Mouse (Mus musculus): ENCODE results near the gene Siah2.

Siah2 gene

DNA sequence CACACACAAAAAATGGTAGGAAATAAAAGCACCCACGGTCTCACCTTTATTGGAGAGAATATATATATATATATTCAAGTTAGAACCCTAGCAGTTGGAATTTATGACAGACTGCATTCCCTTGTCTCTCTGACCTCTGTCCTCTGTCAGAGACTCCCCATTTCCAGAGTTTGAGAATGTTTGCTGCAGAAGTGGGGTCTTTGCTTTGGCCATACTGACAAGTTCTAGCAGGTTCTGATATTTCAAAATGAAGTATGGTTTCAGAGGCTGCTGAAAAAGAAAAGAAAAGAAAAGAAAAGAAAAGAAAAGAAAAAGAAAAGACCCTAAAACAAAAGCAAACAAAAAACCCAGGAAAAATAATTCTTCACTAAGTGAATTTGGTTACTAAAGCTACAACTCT lies 2.8 kb upstream of the Siah2 start:
- CTCF ChIA-PET = no interaction called here

DNA sequence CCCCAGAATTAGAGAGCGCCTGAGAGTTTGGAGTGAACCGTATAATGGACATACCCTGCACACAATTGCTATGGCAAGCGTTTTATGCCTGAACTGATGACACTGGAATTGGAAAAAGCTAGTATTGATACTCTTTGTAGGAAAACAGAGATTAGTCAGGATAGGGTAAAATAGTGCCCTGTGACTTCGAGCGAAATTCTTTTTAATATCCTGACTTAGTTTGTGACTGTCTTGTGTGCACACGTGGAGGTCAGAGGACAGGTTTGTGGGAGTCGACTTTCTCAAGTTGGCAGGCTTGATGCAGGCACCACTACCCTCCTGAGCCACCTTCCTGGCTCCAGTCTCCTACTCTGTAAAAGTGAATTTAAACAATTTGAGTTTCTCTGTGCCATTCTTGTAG lies 1.1 kb upstream of the Siah2 start:
- CTCF ChIA-PET = no interaction called here

DNA sequence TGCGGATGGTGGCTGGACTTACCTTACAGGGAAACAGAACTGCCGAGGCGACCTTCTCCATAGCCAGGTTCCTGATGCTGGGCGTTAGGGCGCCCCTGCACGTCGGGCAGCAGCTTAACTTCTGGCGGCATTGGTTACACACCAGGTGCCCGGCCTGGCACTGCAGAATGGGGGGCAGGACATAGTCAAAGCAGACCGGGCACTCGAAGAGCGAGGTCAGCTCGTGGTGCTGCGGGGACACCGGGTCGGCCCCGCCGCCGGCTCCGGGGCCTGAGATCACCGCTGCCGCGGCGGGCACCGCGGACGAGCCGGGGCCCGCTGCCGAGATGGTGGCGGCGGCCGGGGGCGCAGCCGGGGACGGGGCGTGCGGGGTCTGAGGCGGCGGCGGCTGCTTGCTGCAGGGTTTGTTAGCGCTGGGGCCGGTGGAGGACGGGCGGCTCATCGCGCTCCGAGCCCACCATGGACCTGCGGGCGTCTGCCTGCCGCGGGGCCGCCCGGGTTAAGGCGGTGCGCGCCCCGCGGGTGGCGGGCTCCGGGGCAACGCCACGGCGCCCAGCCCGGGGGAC lies 743 bp downstream of the Siah2 start:
- CTCF ChIA-PET = no interaction called here

DNA sequence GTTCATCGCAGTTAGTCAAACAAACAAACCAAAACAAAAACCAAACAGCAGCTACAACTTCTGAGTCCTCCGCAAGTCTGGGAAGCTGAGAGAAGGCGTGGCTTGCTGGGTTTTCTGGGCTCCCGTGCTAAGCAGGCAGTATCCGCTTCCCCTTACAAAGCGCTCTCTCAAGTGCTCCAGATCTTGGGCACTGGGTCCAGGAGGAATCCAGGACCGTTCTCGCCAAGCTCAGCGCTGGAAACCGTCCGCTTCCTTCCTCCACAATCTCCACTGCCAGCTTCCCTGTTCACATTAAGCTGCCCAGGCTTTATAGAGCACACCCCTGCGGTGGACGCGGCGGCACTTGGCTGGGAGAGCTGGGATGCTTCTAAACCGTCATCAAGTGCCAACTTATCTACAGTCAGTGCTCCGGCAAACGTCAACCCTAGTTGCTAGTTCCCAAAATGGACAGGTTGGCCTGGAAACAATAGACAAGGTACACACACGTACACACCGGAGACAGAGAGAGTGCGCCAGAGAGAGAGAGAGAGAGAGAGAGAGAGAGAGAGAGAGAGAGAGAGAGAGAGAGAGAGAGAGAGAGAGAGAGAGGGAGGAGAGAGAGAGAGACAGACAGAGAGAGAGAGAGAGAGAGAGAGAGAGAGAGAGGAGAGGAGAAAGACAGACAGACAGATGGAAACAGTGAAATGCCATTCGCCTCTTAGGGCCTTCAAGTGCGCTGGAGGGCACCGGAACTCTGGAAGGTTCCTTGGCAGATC lies 1.4 kb downstream of the Siah2 start:
- CTCF ChIA-PET = interaction anchor here (0.7 kb wide), 1 partner anchor 253 kb away, joined by 3 read pairs; no protein-coding TSS in a partner anchor

DNA sequence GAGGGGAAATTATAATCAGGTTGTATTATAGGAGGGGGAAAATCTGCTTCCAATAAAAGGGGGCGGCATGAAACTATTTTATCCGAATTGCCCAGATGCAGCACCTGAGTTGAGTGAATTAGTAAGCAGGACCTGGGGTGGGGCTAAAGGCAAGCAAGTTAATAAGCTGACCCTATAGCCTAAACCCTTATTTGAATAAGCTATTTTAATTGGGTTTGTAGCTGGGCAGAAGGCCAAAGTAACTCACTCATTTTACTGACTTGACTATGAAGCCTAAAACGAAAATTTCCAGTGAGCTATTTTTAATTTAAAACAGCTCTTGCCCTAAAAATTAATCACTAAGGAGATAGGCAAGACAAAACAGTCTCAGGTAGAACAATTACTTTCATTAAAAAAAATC lies 2.5 kb downstream of the Siah2 start:
- CTCF ChIA-PET = interaction anchor here (0.6 to 1.4 kb wide), 2 partner anchors 11 to 33 kb away, joined by 3 to 4 read pairs; no protein-coding TSS in a partner anchor

DNA sequence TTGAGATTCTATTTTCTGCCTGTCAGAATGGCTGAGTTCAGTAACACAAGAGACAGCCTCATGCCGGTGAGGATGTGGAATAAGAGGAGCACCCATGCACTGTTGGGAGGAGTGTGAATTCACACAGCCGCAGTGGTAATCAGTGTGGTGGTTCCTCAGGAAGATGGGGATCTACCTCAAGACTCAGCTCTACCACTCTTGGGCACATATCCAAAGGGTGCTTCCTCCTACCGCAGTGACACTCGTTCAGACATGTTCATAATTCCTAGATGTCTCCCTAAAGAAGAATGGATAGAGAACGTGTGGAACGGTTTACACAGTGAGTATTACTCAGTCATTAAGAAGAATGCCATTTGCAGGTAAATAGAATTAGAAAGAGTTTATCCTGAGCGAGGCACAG lies 3.1 kb downstream of the Siah2 start:
- CTCF ChIA-PET = interaction anchor here (1.4 kb wide), 1 partner anchor 33 kb away, joined by 3 read pairs; no protein-coding TSS in a partner anchor

DNA sequence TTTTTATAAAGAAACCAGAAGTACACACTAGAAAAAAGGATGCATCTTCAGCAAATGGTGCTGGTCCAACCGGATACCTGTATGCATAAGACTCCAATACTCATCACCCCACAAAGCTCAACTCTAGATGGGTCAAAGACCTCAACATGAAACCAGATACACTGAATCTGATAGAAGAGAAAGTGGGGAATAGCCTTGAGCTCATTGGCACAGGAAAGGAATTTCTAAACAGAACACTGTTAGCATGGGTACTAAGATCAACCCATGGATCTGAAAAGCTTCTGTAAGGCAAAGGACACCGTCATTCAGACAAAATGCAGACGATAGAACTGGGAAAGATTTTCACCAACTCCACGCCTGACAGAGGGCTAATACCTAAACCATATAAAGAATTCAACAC lies 3.6 kb downstream of the Siah2 start:
- CTCF ChIA-PET = no interaction called here

DNA sequence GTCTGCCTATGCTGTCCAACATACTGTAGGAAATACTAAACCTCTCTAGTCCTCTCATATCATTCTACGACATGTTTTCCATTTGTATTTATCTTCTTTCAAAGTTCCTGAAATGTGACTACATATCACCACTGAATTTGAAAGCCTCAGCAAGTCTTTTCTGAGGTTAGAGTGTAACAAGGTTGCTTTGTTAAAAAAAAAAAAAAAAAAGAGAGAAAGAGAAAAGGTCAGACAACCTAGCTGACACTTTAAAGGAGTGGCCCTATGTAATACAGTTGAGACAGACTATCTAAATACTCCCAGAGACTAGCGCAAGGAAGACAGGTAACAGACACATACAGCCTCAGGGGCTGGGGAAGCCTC lies 5.3 kb downstream of the Siah2 start:
- CTCF ChIA-PET = no interaction called here

DNA sequence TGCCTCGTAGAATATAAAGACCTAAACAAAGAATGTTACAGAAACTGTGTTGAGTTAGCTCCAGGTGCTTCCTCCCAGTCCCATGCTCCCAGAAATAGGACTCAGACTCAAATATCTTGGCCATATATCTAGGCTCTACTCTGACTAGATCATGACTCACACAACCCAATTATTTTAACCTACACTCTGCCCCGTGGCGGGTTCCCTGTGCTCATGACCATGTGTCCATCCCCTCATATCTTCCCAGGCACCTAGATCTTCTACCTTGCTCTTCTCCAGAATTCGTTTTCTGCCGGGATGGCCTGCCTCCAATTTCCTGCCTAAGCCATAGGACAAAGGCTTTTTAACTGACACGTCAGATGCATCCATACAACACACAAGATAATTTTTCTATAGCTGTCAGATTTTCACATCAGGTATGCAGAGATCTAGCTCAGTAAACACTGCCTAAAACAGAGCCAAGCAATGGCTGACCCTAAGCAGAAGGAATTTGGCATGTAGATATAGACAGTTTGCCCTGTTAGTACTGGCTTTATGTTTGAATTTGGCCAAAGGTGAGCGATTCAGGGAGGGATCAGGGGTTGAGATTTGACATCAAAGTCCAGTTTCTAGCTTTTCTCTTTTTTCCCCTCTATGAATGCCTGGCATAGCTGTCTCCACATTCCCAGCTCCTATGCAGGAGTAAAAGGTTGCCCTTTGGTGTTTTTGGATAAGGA lies 5.8 kb downstream of the Siah2 start:
- CTCF ChIA-PET = no interaction called here

DNA sequence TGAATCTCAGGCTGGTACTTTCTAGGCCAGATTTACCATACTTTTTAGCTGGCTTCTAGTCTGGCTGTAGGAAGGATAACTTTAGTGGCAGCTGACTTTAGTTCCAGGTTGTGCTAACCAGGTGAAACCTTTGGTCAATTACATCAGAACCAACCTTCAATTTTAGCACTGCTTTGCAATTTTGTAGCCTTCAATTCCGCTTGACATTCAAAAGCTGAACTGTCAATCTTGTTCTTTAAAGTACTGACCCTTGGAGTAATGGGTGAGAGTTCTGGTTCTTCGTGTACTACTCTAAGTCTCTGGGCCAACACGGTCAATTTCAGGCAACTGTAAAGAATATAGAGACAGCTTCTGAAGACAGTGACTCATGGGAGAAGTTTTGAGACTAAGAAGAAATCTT lies 6.8 kb downstream of the Siah2 start:
- CTCF ChIA-PET = no interaction called here

DNA sequence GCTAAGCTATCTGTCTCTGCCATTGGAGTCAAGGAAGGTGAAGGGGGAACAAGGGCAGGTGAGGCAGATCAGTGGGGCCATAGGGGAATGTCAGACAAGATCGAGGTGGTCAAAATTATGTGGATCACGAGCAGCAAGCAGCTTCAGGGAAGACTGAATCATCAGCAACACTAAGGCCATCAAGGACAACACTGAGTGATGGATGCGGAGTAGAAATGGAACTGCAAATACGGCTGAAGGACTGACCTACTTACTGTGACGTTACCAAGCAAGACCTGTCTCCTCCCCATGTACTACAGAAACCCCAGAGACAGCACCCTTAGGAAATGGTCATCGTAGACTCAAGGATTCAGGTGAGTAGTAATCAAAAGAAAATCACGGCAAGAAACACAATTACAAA lies 8.9 kb downstream of the Siah2 start:
- CTCF ChIA-PET = no interaction called here

DNA sequence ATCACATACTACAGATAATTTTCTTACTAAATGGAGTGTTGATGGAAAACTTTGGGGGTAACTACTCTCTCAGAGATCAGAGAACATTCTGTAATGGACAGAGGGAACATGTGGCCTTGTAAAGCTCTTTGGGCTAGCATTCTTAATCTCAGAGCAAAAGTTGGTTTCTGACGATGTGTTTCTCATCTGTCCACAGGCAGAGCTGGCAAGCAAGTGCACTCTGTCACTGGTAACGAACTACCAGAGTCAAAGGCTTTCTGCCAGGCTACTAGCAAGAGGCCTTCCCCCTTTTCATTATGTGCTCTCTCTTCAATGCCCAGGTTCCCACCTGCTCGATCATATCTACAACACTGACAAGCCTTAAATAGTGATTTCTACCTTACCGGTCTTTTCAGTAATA lies 9.9 kb downstream of the Siah2 start:
- CTCF ChIA-PET = no interaction called here

DNA sequence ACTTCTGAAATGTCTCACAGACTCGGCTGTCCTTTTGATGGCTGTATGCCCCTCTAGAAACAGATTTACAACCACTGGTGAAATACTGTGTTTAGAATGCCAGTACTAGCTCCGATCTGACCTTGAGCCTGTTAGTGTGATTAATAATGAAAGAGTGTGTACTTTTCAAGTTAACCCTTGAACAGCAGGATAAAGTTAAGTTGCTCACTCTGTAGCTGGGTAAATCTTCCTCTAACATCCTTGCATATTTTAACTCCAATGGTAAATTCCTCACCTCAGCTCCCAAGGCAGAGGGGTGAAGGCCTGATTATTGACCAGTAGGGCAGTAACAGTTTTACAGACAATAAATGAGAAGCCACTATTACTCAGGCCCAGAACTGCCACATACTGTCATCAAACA lies 10.4 kb downstream of the Siah2 start:
- CTCF ChIA-PET = no interaction called here

DNA sequence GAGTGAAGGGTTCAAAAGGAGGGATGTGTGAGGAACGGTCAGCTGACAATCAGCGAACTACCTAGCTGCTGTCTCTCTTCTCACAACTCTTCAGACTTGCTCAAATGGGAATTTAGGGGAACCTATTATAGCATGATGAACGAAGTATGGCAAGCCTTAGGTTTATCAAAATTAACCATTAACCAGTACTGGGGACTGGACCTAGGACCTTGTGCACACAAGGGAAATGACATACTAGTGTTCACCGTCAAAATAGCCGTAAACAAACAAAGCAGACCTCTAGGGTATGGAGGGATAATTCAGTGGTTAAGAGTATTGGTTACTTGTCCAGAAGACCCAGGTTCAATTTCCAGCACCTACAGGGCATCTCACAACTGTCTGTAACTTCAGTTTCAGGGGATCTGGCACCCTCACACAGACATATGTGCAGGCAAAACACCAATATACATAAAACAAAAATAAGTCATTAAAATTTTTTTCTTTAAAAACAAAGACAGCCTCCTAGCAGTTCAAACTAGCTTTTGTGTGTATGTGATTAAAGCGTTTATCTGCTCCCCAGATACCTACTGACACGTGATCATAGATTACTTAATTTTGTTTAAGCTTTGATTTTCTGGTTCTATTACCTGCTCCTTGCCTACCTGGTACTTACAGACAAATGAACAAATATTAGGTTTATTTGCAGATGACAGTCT lies 11.1 kb downstream of the Siah2 start:
- CTCF ChIA-PET = no interaction called here

DNA sequence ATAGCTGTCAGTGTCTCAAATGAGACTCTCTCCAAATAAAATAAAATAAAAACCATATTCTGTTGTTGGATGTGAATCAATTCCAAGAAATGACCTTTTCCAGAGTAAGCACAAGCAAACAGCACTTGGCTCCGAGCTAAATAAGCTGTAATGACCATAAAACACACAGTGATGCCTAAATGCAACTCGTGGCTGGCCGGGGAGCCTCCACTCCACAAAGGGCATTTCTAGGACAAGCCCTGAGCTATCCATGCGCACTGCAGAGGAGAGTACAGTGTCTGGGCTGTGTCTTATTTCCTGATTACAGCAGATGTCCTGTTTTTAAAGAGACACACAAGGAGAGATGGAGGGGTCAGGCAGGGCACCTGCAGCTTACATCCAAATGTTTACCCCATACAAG lies 12.2 kb downstream of the Siah2 start:
- CTCF ChIA-PET = interaction anchor here (1.5 kb wide), 1 partner anchor 10 kb away, joined by 4 read pairs; no protein-coding TSS in a partner anchor

DNA sequence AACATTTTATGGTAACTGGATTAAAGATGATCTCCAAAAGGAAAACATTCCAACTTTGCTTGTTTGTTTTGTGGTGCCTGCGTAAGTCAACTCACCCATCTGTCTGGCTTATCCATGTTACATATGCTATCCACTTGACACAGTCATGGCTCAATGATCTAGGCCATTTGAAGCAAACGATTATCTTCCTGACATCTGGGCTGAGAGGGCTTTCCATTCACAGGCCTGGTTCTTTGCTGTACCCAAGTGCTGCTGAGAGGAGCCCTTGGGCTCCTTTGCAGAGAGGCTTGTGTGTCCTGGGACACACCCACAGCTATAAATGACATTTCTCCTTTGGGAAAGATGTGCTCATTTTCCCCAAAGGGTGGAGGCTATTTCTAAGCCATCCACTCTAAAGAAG lies 13.3 kb downstream of the Siah2 start:
- CTCF ChIA-PET = interaction anchor here (1.5 kb wide), 1 partner anchor 11 kb away, joined by 4 read pairs; no protein-coding TSS in a partner anchor

DNA sequence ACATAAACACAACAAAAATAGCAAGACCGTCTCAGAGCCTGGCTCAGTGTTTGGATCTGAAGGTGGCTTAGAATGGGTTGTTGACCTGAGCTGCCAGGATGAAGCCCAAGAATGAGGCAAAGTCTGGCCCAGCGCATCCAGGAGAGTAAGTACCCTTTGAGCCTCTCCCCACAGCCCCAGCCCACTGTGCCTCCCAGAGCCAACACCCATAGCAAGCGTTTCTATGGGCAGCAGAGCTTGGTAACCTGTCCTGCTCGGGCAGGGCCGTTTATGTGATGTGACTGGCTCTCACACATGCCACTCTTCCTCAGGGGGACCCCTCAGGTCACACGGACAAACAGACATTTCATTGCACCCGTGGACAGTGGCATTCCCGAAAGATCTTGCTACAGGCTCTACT lies 13.8 kb downstream of the Siah2 start:
- CTCF ChIA-PET = interaction anchor here (1.5 kb wide), 1 partner anchor 11 kb away, joined by 4 read pairs; no protein-coding TSS in a partner anchor

DNA sequence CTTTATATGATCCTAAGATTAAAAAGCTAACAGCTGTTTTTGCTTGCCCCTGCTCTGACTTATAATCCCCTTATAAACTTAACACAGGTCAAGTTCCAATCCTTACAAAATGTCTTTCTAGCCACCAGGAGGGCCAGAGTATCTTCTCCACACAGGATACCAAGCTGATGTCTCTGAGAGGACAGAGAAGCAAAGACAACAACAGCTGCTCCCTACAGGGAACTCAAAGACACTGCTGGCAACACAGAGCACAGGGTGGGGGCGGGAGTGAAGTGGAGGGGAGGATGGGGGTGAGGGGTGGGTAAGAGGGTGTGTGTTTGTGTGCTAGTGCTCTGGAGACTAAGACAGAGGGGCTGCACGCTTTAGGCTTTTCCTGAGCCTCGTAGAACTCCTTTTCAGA lies 14.6 kb downstream of the Siah2 start:
- CTCF ChIA-PET = no interaction called here

DNA sequence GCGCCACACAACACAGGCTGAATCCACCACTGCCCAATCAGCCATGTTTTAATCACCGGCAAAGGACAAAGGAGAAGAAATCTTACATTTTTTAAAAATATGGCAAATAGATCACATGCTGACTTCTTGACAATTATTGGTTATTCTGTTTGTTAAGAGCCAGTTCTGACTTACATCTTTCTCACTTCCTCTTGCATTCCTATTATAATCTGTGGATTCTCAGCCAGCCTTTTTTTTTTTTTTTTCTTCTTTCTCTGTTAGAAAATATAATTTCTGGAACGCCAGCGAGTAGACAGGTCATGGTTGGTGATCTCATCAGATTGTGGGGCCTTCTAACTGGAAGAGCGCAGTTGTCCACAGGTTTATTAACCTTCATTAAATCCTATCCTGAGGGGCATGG lies 18.9 kb downstream of the Siah2 start:
- CTCF ChIA-PET = no interaction called here

DNA sequence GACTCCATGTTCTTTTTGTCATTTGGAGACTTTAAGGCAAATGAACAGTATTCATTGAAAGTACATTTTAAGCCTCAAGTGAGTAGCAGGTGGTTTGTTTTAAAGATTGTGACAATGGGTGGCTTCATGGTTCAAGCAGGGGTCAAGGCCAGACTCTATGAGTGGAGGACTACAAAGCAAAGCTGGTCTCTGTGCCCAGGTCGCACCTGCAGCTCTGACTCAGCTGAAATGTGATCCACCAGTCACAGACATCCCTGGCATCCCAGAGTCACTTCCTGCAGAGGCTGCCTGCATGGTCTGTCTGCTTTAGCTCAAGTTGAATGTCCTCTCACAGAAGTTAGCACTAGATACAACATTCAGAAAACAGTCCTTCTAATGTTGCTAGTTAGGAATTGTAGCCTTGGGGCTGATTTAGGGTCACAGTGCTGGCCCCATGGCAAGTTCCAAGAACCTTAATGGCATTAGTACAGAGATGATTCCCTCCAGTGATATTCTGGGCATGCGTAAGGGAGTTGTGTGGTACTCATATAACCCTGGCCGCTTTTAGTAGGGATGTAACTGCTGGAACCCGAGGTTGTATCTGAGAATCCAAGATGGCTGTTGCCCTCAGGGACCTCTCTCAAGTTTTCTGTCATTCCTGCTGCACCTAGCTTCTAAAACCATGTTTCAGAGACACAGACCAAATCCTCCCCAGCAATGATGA lies 19.6 kb downstream of the Siah2 start:
- CTCF ChIA-PET = no interaction called here

DNA sequence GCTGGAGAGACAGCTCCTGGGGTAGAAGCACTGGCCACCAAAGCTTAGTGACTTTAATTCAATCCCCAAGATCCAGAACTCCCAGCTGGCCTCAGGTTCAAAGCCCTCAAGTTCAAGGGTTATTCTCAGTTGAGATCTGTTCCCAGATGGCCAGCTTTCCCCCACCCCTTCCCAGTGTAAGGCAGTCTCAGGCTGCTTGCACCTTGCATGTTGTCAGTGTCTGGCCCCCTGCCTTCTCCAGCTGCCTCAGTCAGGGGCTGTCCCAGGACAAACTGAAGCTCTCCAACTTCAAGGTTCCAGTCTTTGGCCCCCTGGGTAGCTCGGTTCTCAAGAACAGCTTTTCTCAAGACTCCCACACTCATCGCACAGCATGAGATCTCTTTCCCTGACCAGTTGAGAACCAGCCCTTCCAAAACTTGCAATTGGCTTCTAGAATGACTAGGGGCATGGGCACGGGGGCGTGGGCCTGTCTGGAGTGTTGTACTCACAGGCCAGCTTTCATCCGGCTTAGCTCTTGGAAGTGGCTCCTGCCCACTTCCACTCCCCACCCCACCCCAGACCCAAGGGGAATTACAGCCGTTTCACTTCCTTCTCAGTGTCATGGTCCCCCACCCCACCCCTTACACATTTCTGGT lies 20.5 kb downstream of the Siah2 start:
- CTCF ChIA-PET = interaction anchor here (0.7 kb wide), 1 partner anchor 50 kb away, joined by 4 read pairs; no protein-coding TSS in a partner anchor

All from spleen, embryonic (tissue).